Mouse (Mus musculus): ENCODE results near the gene Tnrc6c.
"Not testable (repeated sequence)": the region's sequence is repeated elsewhere in the genome, so short reads cannot be mapped to it uniquely, and the experiment has no call there.

DNA sequence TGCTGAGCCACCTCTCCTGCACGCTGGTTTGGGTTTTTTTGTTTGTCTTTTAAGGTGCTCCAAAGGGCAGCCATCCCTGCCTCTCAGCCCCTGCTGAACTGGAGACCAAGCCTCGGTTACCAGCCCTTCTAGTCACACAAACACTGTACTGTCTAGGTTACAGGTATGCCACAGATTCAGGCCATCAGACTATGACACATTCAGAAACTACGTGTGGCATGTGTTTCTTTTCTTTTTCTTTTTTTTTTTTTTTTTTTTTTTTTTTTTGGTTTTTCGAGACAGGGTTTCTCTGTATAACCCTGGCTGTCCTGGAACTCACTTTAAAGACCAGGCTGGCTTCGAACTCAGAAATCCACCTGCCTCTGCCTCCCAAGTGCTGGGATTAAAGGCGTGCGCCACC, 134.4 kb downstream of the Tnrc6c start:
- TF ChIP-seq GATA1 (IDR thresholded peaks at IDR 0.05; ENCODE audit: borderline replicate concordance, low read length); FLI1 (IDR thresholded peaks at IDR 0.05; ENCODE audit: low read length): not testable (repeated sequence)
